17 mouse cellular contexts compared by ENCODE assay signal in the genomic region with DNA sequence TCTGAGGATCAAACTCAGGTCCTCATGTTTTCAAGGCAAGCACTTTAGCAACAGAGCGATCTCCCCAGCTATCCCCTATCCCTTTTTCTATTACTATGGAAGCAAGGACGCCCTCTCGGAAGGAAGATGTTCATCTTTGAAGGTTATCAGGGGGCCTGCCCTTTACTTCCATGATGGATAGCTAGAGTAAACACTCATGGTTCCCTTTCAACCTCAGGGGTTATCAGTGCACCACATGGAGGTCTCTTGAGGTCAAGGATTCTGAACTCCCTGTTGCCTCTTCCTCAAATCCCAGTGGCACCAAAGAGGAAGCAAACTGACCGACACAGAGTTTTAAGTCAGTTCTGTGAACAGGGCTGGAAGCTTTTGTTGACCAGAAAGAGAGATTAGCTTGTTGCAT. TPM values are rescaled to one million over a fixed set of nuclear protein-coding genes. Genes with fewer than 3 reads are reported as not detected.
DNase-seq lines count a peak whose midpoint lies in the region; ATAC-seq and TF ChIP-seq lines count a peak whose summit lies in the region.
"Had no signal": no experiment of that assay in that cellular context is flagged by ENCODE, and none has a peak within 500 bp of the region (broad histone marks: within the 10 kb centered on the region; RNA-seq: fewer than 3 reads in every experiment).

No protein-coding gene starts in this region.

- H3K27me3 ChIP-seq in heart, postnatal 0 days (ENCODE audit: control insufficient read depth, insufficient read depth, low read length): no peaks in the 10 kb centered on the region
- no peaks in the 10 kb centered on the region for H3K27me3 ChIP-seq in liver, embryonic 14.5 days (ENCODE audit: control insufficient read depth, insufficient read depth, low read length)
- H3K27me3 ChIP-seq: intestine, embryonic 15.5 days; megakaryocyte, embryonic 14.5 days; stomach, embryonic 15.5 days had no signal

- H3K36me3 ChIP-seq in heart, postnatal 0 days (replicated peaks; ENCODE audit: control insufficient read depth, insufficient read depth, low read length): no peaks in the 10 kb centered on the region
- no peaks in the 10 kb centered on the region for H3K36me3 ChIP-seq in liver, embryonic 14.5 days (replicated peaks; ENCODE audit: control insufficient read depth, insufficient read depth, low read depth)
- H3K36me3 ChIP-seq: hindbrain, embryonic 10.5 days; intestine, embryonic 15.5 days; stomach, embryonic 15.5 days had no signal

- no peak for ATAC-seq in heart, postnatal 0 days (ENCODE audit: insufficient read depth, low read depth)
- peak; percentile 63 for ATAC-seq in granulocyte monocyte progenitor cell, adult 5-6 weeks (replicated peaks; ENCODE audit: poor library complexity, severe bottlenecking)
- peak; percentile 50; the same call in 1 of the 2 replicates for ATAC-seq in liver, embryonic 14.5 days (ENCODE audit: insufficient read depth)
- ATAC-seq: activated CD4-positive, CD25-positive, alpha-beta regulatory T cell, adult 4 months; forebrain, postnatal 0 days; intestine, embryonic 15.5 days had no signal

- no peak for DNase-seq in heart, postnatal 0 days (ENCODE audit: low spot score)
- DNase-seq in heart, adult 8-10 months (ENCODE audit: low spot score): no peak
- DNase-seq in liver, embryonic 14.5 days (ENCODE audit: low read depth in 3 of 3, low spot score in 3 of 3): peak in 1 of 3 experiments; percentile 37
- DNase-seq in thymus, postnatal 25 days: no peak
- DNase-seq in urinary bladder, postnatal 4 days (ENCODE audit: low spot score in 2 of 2): no peak
- DNase-seq: cerebellum, adult 9-11 months; forebrain, postnatal 0 days; gastrocnemius, postnatal 36 days; layer of hippocampus, adult 9-11 months had no signal

- no peak overlapping the region for H3K4me3 ChIP-seq in heart, postnatal 0 days (ENCODE audit: low read depth, low read length)
- no peak overlapping the region for H3K4me3 ChIP-seq in brown adipose tissue, adult 24 weeks (ENCODE audit: insufficient read depth, low read depth, low read length)
- no peak overlapping the region for H3K4me3 ChIP-seq in liver, embryonic 14.5 days (ENCODE audit: insufficient read depth in 1 of 2, low read depth in 2 of 2, low read length in 2 of 2)
- H3K4me3 ChIP-seq: erythroblast, embryonic 14.5 days; hindbrain, embryonic 10.5 days; intestine, embryonic 15.5 days; megakaryocyte, embryonic 14.5 days; stomach, embryonic 15.5 days had no signal

- H3K4me1 ChIP-seq in heart, postnatal 0 days (ENCODE audit: control insufficient read depth, insufficient read depth): peaks cover 48% of the 10 kb centered on the region
- peaks cover 28% of the 10 kb centered on the region for H3K4me1 ChIP-seq in brown adipose tissue, adult 24 weeks (ENCODE audit: control insufficient read depth, insufficient read depth, insufficient read length, low read length)
- H3K4me1 ChIP-seq in liver, embryonic 14.5 days (replicated peaks; ENCODE audit: control insufficient read depth in 2 of 2, insufficient read depth in 2 of 2, low read length in 1 of 2): peaks cover 5 to 26% of the 10 kb centered on the region in 2 experiments; a peak in 3 of 4 replicates
- H3K4me1 ChIP-seq: stomach, embryonic 15.5 days had no signal

- TF ChIP-seq CTCF in heart, postnatal 0 days (IDR thresholded peaks at IDR 0.05; ENCODE audit: low read depth): no peak
- no peak for TF ChIP-seq CTCF in liver, embryonic 14.5 days (IDR thresholded peaks at IDR 0.05; ENCODE audit: low read depth)

- no peak for TF ChIP-seq EP300 in heart, postnatal 0 days (IDR thresholded peaks at IDR 0.05; ENCODE audit: low read depth)
- no peak for TF ChIP-seq EP300 in liver, embryonic 14.5 days (IDR thresholded peaks at IDR 0.05; ENCODE audit: low read depth)

- H3K9me3 ChIP-seq in heart, postnatal 0 days (replicated peaks; ENCODE audit: control insufficient read depth, low read length): no peaks in the 10 kb centered on the region
- no peaks in the 10 kb centered on the region for H3K9me3 ChIP-seq in liver, embryonic 14.5 days (ENCODE audit: control insufficient read depth, low read length)
- H3K9me3 ChIP-seq: hindbrain, embryonic 10.5 days; intestine, embryonic 15.5 days; stomach, embryonic 15.5 days had no signal

- peak overlapping the region; percentile 66 for H3K27ac ChIP-seq in heart, postnatal 0 days (ENCODE audit: low read depth)
- H3K27ac ChIP-seq in brown adipose tissue, adult 24 weeks (replicated peaks; ENCODE audit: low read depth, low read length): peak overlapping the region; percentile 35; the same call in 1 of the 2 replicates
- no peak overlapping the region for H3K27ac ChIP-seq in liver, embryonic 14.5 days
- H3K27ac ChIP-seq: hindbrain, embryonic 10.5 days; intestine, embryonic 15.5 days; stomach, embryonic 15.5 days had no signal

- no peak overlapping the region for H3K4me2 ChIP-seq in heart, postnatal 0 days (ENCODE audit: low read depth, low read length)
- no peak overlapping the region for H3K4me2 ChIP-seq in liver, embryonic 14.5 days (ENCODE audit: low read depth)
- H3K4me2 ChIP-seq: intestine, embryonic 15.5 days; stomach, embryonic 15.5 days had no signal

- no peak overlapping the region for H3K9ac ChIP-seq in heart, postnatal 0 days (replicated peaks; ENCODE audit: low read depth, low read length)
- no peak overlapping the region for H3K9ac ChIP-seq in liver, embryonic 14.5 days (replicated peaks)
- H3K9ac ChIP-seq: forebrain, postnatal 0 days; intestine, embryonic 15.5 days; stomach, embryonic 15.5 days had no signal

- WGBS in heart, postnatal 0 days: 63% methylated on average over 4 of the region's 4 CpGs
- WGBS in liver, embryonic 14.5 days (ENCODE audit: insufficient replicate concordance): 24% methylated on average over 4 of the region's 4 CpGs

RNA-seq across cellular contexts. Expression of a gene that starts 59.6 kb away (rescaled TPM):
- total RNA-seq in heart, postnatal 0 days (2014; rRNA removed; ENCODE audit: low replicate concordance): 0.11 and 0.89 TPM in 2 replicates
- polyA plus RNA-seq in heart, postnatal 0 days (2015; fragmentation: Nextera tagmentation; extraction: Ambion mirVana): 0.45 and 0.48 TPM in 2 replicates
- 10 to 100 TPM; 11.8 to 15.7 (median 12.5) TPM for total RNA-seq in heart, adult 8-10 months (2022)
- not detected in 2 replicates for polyA plus RNA-seq in brown adipose tissue, adult 24 weeks (2012; ENCODE audit: insufficient read depth, insufficient read length, missing spikeins)
- 1.4 and 3.2 TPM in 2 replicates for total RNA-seq in granulocyte monocyte progenitor cell, adult 5-6 weeks (2014; fragmentation: Nextera tagmentation)
- 1.0 and 2.3 TPM in 2 replicates for total RNA-seq in granulocyte monocyte progenitor cell, adult 5-6 weeks (2017)
- polyA plus RNA-seq in liver, embryonic 14.5 days (2012; rRNA removed): 0.03 and 0.04 TPM in 2 replicates
- 0.11 TPM in 1 of 2 replicates, not detected in the other for polyA plus RNA-seq in liver, embryonic 14.5 days (2014; fragmentation: Nextera tagmentation; extraction: Ambion mirVana)
